Mouse (Mus musculus) skeletal muscle tissue, adult 2 months (tissue): ENCODE results near the gene Irf4.

Experiments used
- DNase-seq: peaks from one replicate; pipeline ENCODE4 v3.0.0-alpha.2; 2012; ENCODE audit warnings: low read depth, low spot score

Irf4 gene

DNA sequence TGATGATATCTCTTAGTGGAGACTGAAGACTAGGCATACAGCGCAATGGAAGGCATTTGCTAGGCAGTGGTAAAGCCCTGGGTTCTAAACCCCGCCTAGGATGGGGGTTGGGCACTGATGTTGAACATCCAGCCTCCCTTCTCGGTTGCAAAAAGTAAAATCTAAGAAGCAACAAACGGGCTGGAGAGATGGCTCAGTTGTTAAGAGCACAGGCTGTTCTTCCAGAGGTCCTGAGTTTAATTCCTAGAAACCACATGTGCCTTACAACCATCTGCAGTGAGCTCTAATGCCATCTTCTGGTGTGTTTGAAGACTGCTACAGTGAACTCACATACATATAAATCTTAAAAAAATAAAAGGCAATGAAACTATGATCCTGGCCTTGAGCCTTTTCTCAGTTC, 13.2 kb downstream of the Irf4 start:
- no peak for DNase-seq

DNA sequence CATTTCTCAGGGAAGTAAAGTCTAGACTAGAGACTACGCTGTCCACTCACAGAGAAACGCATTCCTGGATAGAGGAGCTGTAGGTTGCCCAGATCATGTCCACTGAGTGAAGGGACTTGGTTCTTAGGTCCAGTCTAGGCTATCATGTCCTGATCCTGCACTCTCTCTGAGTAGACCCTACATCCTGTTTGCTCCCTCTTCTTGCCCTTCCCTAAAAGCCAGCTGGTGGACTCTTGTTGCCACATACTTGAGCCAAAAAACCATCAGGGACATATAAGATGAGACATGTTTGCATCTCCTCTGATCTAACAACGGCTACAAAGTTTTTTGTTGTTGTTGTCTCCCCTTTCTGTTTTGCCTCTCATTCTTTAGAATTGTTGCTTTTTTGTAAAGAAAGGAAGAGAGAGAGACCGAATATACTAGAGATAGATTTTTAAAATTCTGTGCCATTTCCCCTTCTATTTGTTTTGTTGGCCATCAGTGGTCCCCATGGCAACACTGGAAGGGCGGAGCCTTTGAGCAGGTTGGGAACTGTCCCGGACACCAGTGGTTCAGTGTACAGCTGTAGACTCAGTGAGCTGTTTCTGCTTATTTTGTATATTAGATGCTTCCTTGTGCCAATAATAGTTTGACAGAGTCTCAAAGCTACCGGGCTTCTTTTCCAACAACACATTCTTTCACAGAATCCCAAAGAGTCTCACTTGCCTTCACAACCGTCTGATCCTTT, 15.2 kb downstream of the Irf4 start:
- peak; percentile 54 for DNase-seq

DNA sequence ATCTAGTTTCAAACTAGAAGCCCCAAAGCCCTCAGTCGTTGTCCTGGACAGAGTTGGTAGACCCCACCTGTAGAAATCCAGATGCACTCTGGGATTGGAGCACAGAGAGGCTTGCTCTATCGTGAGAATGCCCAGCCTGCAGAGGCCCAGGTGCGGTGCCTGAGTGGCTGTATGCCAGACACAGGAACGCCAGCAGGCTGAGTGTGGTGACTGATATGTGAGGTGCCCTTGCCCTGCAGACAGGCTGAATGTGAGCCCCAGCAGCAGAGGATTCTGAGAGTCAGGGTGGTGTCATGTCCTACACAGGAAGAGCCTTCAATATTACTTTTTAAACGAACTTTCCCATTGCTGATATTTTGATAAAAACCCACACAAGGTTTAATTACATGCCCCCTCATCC, 16.9 kb downstream of the Irf4 start:
- DNase-seq: no peak

DNA sequence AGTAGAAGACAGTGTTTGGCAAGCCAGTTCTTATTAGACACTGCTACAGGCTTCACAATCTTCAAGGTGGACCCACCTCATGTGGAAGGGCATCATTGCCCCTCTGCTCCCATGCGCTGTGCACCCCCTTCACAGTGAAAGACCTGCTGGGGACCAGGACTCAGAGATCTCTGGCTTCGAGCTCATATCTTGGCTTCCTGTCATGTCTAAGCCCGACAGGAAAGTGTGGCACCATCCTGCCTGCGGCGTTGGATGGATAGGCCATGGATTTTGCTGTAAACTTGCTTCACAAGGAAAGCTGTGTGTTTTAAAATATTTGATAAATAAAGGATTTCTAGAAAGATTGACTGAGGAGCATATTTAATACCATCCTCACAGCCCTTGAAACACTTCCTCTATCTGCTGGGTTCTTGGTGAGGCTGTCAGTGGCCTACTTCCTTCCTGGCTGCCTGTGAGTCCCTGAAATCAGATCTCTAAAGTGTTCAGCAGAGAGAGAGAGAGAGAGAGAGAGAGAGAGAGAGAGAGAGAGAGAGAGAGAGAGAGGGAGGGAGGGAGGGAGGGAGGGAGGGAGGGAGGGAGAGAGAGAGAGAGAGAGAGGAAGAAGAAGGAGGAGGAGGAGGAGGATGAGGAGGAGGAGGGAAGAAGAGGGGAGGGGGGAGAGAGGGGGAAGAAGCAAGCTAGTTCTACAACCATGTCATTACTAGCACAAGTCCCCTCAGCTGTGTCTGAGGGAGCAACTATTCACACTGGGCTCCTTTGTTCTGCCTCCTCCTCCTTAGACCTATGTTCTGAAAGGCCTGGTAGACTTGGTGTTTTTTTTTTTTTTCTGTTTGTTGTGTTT, 17.8 kb downstream of the Irf4 start:
- DNase-seq: no peak

DNA sequence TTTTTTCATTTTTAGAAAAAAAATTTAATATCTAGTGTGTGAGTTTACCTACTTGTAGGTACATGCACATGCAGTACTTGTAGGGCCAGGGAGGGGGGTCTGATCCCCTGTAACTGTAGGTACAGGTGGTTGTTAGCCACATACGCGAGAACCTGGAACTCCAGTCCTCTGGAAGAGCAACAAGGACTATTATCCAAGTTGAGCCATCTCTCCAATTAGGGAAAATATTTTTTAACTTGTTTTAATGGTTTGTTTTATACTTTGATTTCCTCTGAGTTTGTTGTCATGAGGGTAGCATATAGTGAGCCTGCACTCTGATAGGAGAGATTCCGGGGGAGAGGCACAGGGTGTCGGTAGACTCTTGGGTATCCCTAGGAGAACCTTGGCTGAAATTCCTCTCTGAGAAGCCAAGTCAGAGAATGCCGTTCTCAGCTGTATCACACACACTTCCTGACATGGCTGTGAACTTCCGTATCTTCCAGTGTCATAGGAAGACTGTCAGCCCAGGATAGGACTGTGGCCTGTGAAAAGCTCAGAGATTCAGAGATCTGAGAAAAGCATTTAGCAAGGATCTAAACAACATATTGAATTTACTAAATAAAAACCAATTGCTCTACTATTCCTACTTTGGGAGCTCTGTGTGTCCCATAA, 18.6 kb downstream of the Irf4 start:
- DNase-seq: no peak

DNA sequence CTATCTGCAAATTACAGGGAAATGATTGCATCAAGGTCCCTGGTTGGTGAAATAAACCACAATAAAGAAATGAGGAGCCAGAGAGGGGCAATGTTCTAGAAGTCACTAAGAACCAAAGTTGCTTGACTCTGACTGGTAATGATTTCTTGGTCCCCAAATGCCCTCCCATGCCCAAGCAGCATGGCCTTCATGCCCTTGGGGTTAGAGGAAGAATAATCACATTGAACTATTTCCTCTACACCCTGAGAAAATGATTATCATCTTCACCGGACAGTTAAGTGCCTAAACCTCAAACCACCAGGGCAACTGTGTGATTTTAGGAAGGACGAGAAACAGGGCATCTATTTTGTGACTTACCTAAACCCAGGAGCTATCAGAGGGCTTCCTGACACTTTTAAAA, 27.0 kb downstream of the Irf4 start:
- no peak for DNase-seq

DNA sequence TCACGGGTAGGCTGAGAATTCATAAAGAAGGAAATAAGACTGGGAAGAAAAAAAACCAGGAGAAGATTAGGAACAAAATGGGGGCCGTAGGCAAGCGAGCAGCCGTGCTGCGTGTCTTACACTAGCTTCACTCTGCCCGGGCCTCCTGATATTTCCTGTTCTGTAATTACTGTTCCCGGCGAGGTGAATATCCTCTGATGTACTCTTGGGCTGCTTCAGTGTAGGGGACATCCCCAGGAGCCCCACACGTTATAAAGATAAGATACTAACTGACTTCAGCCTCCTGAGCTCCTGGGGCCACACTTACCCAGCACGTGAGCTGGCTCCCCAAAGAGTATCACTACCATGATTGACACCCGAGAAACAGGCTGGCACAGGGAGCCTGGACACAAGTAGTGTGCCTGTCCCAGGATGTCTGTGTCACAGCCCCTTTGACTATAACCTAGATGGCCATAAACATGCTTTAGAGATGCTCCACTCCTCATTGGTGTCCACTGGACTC, 28.7 kb downstream of the Irf4 start:
- DNase-seq: no peak

DNA sequence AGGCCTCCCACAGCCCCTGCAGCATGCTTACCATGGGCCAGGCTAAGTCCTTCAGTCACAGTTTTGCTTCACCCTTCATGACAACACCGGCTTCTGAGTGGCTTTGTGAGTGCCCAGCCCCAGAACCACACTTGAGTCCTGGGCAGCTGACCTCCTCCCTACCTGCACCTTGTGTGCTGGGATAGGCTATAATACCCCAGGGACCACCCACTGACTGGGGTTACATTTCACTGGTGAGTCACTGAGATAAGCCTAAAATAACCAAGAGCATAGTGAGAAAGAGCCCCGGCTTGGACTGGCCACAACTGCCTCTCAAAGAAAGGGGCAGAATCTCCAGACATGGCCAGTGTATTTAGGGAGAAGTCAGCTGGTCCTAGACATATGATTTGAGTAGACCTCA, 32.9 kb downstream of the Irf4 start:
- DNase-seq: no peak

DNA sequence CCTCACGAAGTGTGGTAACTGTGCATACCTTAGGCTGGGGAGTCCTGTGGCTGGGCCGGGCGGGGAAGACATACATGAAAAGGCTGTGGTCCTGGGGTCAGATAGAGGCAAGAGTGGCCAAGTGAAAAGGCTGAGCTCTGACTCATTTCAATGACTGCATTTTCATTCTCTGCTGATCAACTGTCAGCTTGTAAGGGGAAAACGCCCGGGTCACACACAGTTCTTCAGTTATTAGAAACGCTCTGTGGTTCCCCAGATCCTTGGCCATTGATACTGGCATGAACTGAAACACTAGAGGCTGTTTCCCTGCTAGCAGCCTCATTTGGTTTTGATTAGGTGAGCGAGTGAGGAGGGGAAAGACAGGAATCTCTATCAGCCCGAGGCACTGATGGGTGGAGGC, 33.4 kb downstream of the Irf4 start:
- peak; percentile 59 for DNase-seq

DNA sequence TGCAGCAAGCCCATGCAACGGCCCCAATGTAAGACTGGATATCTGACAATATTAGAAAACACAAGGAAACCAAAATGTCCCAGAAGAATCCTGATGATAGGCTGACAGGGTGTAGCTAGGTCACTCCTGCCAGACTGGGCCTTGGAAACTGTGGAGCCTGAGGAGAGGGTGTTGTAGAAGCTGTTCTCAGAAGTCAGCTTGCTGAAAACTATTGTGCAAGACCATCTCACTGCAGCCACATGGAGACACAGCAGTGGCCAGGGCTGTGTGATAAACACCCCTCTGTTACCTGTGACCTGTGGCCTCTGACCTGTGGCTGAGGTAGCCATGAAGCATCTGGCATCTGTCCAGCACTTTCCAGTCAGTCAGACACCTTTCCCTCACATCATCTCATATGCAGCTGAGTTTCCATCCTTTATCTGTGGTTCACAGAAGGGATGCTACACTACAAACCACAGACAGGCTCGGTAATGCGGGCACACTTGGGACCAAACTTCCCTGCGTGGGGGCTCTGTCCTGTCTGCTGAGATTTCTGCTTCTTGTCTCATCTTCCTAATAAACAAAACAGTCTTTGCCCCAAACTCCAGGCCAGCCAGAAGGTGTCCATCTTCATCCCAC, 36.5 kb downstream of the Irf4 start:
- peak; percentile 56 for DNase-seq

DNA sequence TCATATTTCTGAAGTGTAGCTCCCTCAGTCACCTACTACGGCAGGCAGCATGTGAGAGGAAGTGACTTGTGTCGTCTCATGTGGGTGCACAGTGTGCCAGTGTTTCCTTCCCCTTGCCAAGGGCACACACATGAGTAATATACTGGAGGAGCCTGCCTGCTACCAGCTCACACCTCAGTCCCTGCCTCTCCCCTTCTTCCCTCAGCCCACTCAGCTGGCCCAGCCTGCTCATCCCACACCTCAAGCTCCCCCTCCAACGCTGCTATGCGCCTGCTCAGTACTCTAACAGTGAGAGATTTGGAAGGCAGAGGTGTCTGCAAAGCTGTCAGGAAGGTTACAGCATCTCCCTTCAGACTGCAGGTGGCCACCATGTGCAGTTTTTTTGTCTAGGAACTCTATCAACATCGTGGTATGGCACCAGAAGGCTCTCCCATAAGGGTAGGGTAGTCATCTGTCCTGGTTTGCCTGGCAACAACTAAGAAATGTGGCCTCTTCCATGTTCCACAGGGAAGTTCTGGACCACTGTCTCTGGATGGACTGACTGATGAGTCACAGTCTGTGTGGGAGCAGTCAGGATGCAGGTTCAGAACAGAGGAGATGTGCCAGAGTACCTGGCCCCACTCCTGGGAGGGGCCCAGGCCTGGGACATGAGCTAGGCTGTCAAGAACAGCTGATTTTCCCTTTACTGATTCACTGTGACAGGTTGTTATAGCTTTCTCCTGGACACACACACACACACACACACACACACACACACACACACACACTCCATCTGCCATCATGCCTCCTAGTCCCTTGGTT, 37.4 kb downstream of the Irf4 start:
- no peak for DNase-seq

DNA sequence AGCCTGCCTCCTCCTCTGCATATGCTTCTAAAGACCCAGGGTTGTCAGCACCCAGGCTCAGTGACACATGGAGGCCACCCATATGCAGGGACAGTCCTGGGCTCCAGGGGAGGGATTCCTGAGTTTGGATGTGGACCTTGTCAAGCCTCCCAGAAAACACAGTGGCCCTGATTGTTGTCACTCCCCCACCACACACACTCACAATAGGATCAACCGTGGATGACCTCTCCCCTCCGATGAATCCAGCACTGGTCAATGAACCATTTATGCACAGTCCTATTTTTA, 38.0 kb downstream of the Irf4 start:
- DNase-seq: no peak

DNA sequence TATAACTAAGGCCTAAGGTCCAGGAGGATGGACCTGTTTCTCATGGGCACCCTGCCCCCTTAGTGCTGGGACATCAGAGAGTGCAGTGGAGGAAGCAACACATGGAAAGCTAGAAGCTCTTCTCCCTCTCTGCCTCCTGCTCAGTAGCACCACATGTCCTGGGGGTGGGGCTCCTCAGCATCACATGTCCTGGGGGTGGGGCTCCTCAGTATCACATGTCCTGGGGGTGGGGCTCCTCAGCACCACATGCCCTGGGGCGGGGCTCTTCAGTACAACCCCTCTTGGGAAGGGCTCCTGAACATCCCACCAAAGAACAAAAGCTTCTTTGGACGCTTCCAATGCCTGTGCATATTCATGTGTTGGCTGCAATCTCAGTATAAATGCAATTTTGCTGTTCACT, 38.5 kb downstream of the Irf4 start:
- DNase-seq: no peak

DNA sequence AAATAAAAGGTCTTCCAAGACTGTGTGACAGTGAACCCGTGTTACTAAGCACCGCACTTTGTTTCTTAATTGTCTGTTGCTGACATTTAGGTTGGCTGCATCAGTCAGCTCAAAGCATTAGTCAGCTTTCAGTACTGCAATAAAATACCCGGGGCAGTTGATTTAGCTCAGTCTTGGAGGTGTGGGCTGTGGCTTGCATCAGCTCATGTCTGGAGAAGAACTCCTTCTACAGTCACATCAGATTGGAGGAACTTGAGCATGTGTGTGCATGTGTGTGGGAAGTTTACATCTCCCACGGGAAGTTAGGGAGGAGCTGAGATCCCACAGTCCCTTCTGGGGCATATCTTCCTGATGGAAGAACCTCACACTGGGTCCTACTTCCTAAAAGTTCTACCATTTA, 38.9 kb downstream of the Irf4 start:
- DNase-seq: no peak

DNA sequence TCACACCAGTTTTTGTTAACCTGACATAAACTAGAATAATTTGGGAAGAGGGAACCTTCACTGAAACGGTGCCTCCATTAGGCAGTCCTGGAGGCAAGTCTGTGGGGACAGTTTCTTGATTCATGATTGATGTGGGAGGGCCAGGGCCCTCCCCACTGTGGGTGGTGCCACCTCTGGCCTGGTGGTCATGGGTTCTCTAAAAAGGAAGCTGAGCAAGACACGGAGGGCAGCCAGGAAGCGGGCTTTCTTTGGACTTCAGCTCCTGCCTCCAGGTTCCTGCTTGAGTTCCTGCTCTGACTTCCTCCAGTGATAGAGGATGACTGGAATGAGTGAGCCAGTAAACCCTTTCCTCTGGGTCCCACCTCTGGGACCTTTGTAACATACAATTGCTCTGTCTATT, 39.4 kb downstream of the Irf4 start:
- no peak for DNase-seq

DNA sequence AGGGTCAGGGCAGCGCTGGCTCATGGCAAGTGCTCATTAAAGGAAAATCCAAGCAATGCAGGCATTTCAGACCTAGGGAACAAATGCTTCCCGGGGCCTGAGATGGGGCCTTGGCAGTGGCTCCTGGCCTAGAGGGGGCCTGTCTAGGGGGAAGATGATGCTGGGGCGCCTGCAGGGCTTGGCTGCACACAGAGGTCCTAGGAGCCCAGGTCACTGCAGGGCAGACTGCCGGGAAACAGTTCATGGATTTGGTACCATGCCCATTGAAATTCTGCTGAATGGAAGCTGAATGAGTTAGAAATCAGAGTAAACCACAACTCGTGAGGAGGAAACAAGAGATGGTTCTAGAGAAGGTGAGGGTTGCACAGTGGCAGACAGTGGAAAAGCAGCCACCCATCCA, 41.0 kb downstream of the Irf4 start:
- DNase-seq: peak; percentile 44

DNA sequence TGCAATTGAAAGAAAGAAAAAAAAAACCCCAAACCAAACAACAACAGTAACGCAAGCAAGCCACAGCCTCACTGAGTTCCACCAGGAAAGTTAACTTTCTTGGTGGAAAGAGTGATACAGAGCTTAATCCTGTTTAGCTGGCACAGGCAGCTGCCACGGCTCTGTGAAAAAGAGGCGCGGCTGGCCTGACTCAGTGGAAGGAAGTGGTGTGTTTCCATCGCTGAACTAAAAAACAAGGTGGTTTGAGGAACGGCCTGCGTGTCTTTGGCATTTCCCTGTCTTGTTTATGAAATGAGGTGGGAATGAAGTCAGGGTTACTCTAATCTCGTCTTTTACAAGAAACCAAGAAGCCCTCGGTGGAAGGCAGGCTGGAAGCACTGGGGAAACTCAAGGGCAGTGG, 43.3 kb downstream of the Irf4 start:
- no peak for DNase-seq

DNA sequence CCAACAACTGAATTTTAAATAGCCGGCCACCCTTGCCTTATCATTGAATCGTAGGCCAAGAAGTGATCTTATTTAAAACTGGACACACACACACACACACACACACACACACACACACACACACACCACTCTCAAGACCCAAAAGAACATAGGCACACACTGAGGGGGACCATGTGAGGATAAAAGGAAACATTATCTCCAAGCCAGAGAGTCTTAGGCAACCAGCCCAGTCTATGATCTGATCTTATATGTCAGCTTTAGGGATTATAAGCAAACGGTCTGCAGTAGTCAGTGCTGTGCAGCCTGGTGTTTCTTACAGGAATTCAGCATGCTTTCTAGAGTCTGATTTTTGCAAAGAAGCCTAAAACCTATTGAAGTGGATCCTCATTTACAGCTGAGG, 43.7 kb downstream of the Irf4 start:
- DNase-seq: no peak

DNA sequence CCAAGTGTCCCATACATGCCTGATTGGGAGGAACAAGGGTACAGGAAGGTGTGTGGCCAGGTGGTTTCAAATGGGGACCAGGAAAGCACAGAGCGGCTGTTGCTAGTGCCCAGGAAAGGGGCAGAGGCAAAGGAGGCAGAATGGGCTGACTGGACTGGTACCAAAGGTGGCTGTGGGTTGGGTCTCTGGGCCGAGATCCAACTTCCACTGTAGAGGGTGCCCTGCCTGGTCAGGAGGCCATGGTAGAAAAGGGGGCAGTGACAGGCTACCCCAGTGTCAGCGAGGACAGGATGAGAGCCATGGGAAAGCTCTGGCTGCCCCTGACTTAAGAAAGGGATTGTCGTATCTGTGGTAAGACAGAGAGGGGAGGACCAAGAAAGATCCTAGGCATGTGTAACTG, 44.2 kb downstream of the Irf4 start:
- no peak for DNase-seq

DNA sequence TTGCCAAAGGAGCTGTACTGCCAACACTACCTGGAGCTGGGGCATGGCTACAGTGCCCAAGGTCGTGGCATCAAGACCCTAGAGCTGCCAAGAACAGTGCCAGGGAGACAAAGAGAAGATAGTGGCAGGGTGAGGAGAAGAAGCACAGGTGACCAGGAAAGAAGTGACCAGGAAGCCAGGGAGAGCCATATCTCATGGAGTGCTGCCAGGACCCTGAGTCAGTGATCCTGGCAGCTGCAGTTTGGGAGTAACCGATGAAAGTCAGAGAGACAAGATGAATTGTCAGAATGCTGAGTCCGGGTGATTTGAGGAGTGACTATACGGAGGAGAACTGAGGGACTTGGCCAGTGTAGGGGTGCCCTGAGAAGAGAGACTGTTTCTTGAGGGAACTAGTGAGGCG, 44.6 kb downstream of the Irf4 start:
- peak; percentile 32 for DNase-seq

DNA sequence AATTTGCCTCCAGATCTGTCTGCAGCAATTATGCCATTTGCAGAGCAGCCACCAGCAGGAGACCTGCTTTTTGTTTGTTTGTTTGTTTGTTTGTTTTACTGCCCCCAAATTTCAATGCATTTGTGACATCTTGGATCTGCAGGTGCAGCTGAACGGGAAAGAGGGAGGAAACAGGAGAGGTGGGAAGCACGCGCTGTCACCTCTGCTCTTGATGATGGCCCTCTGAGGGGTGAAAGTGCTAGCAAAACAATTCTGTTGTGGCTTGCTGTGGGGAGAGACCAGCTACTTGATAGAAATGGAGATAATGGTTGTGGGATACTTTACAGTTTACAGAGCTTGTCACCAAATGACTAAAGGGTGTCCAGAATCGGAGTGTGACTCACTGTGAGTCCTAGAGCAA, 46.9 kb downstream of the Irf4 start:
- no peak for DNase-seq

DNA sequence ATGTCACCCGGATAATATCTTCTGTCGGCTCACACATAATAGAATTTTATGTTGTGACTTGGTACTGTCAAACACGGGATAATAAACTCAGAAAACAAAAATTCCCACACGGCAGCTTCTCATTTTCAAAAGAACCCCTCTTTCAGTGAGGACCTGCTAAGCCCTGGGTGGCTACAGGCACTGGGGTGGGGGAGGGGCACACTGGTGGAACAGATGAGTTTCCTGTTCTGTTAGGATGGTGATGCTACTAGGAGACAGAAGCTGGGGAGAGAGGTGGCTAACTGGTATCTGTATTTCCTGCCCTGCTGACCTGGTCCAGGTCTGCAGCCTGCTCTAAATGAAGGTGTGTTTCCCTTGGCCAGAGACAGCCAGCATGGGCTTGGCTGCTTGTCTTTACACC, 52.9 kb downstream of the Irf4 start:
- DNase-seq: no peak
